In the genomic region with DNA sequence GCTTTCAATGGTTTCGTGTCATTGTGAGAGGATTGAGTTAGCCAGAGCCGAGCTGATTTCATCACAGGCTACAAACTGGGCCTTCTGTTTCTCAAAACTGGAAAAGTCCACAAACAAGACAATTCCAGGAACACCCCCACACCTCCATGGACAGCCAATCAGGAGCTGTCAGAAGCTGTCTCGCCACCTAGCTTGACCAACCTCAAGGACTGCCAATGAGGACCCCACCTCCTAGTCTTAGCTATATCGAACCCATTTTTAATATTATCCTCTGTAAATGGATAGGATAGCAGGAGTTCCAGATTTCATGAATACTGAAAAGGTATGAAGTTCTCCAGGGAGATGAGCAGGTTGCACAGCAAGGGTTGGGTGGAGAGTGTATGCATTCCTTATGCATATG, we compare ENCODE assay signal across 16 mouse cellular contexts.
"Had no signal": no experiment of that assay in that cellular context is flagged by ENCODE, and none has a peak within 500 bp of the region (broad histone marks: within the 10 kb centered on the region; RNA-seq: fewer than 3 reads in every experiment).

No protein-coding gene starts in this region.

- H3K36me3 ChIP-seq: neural tube, embryonic 13.5 days; neural tube, embryonic 15.5 days; stomach, embryonic 15.5 days had no signal

- DNase-seq: retina, postnatal 1 day; right cerebral cortex, adult 18-20 months; right cerebral cortex, postnatal 14 days; right cerebral cortex, postnatal 25 days; right cerebral cortex, postnatal 4 days; spleen, adult 18-20 months; thymus, adult 18-20 months; thymus, adult 2 months; thymus, postnatal 14 days; thymus, postnatal 25 days; thymus, postnatal 36 days; thymus, postnatal 4 days had no signal

- H3K4me3 ChIP-seq: neural tube, embryonic 13.5 days; neural tube, embryonic 15.5 days; stomach, embryonic 15.5 days had no signal

- H3K4me2 ChIP-seq: neural tube, embryonic 13.5 days; neural tube, embryonic 15.5 days; stomach, embryonic 15.5 days had no signal

- H3K4me1 ChIP-seq: neural tube, embryonic 13.5 days; neural tube, embryonic 15.5 days; stomach, embryonic 15.5 days had no signal

- H3K9ac ChIP-seq: neural tube, embryonic 13.5 days; neural tube, embryonic 15.5 days; stomach, embryonic 15.5 days had no signal

- H3K9me3 ChIP-seq: neural tube, embryonic 13.5 days; neural tube, embryonic 15.5 days; stomach, embryonic 15.5 days had no signal

- H3K27me3 ChIP-seq: neural tube, embryonic 13.5 days; neural tube, embryonic 15.5 days; stomach, embryonic 15.5 days had no signal

- H3K27ac ChIP-seq: neural tube, embryonic 13.5 days; neural tube, embryonic 15.5 days; stomach, embryonic 15.5 days; stomach, postnatal 0 days had no signal
